Mouse (Mus musculus) ES-E14 (cell line): ENCODE measurements around the gene Grin1.

Source experiments
- CHD2 ChIP-seq: IDR thresholded peaks from 2 replicates; pipeline ENCODE4 v1.6.1; 2014; ENCODE audit warnings: mild to moderate bottlenecking, low read depth, low read length, inconsistent platforms
- HCFC1 ChIP-seq: IDR thresholded peaks from 2 replicates; pipeline ENCODE4 v1.6.1; 2012; ENCODE audit warnings: low read length, inconsistent platforms, borderline replicate concordance; ENCODE audit not compliant: insufficient read depth
- ZNF384 ChIP-seq: IDR thresholded peaks from 2 replicates; pipeline ENCODE4 v1.6.1; 2012; ENCODE audit warnings: low read depth, low read length, inconsistent platforms

GRCm38 (mm10) chr2:25303452-25303851 lies 15.5 kb downstream of the Grin1 start:
- TF ChIP-seq HCFC1 (no peak), CHD2 (no peak), ZNF384 (no peak)
